Mouse (Mus musculus): ENCODE measurements at regions not wholly inside any gene's neighbourhood (a gene's known extent, or its start where the extent isn't known, plus 50 kb on each side); places are given as distances from the start of the nearest gene placed in this dataset.
A peak's percentile ranks its signal among the peaks of the same experiment; 100 is the strongest.

GRCm38 (mm10) chr1:52338243-52338642, 105.2 kb upstream of the Gls start:
- TF ChIP-seq EP300 (IDR thresholded peaks at IDR 0.05) (no peak), CTCF (IDR thresholded peaks at IDR 0.05) (no peak)
- H3K27ac ChIP-seq (ENCODE audit: low read length) = no peak overlapping the region
- ATAC-seq (no peak), DNase-seq (ENCODE audit: low spot score) (no peak)
- H3K4me3 ChIP-seq (ENCODE audit: low read depth, low read length) = no peak overlapping the region
- no peak overlapping the region for H3K4me2 ChIP-seq (replicated peaks; ENCODE audit: low read depth, low read length)
- H3K27me3 ChIP-seq (replicated peaks; ENCODE audit: insufficient read depth, low read length) = no peaks in the 10 kb centered on the region
- WGBS = 74% methylated on average over 6 of the region's 6 CpGs
- no peaks in the 10 kb centered on the region for H3K9me3 ChIP-seq (ENCODE audit: low read length)
- no peaks in the 10 kb centered on the region for H3K4me1 ChIP-seq (ENCODE audit: insufficient read depth, low read depth, low read length)
- no peak overlapping the region for H3K9ac ChIP-seq (replicated peaks; ENCODE audit: low read depth)
- H3K36me3 ChIP-seq (ENCODE audit: insufficient read depth, low read length) = no peaks in the 10 kb centered on the region

- WGBS = 90% methylated on average over 3 of the region's 3 CpGs
- TF ChIP-seq CTCF (IDR thresholded peaks at IDR 0.05) (no peak), EP300 (IDR thresholded peaks at IDR 0.05) (no peak)
- DNase-seq (ENCODE audit: low spot score) (no peak), ATAC-seq (no peak)
- Histone ChIP-seq H3K27me3 (replicated peaks; ENCODE audit: insufficient read depth, low read length) (no peaks in the 10 kb centered on the region), H3K9ac (replicated peaks; ENCODE audit: low read depth) (no peak overlapping the region), H3K4me2 (replicated peaks; ENCODE audit: low read depth, low read length) (no peak overlapping the region), H3K4me1 (ENCODE audit: insufficient read depth, low read depth, low read length) (no peaks in the 10 kb centered on the region), H3K4me3 (ENCODE audit: low read depth, low read length) (no peak overlapping the region), H3K36me3 (ENCODE audit: insufficient read depth, low read length) (no peaks in the 10 kb centered on the region), H3K27ac (ENCODE audit: low read length) (no peak overlapping the region), H3K9me3 (ENCODE audit: low read length) (no peaks in the 10 kb centered on the region)
These were observed 103.7 kb upstream of the Gls start for GRCm38 (mm10) chr1:52336696-52337095.

- H3K36me3 ChIP-seq (ENCODE audit: insufficient read depth, low read length) = no peaks in the 10 kb centered on the region
- TF ChIP-seq EP300 (IDR thresholded peaks at IDR 0.05) (no peak), CTCF (IDR thresholded peaks at IDR 0.05) (no peak)
- WGBS = 75% methylated on average over 12 of the region's 12 CpGs
- DNase-seq (ENCODE audit: low spot score) (no peak), ATAC-seq (no peak)
- no peaks in the 10 kb centered on the region for H3K4me1 ChIP-seq (ENCODE audit: insufficient read depth, low read depth, low read length)
- no peak overlapping the region for H3K4me3 ChIP-seq (ENCODE audit: low read depth, low read length)
- H3K9me3 ChIP-seq (ENCODE audit: low read length) = no peaks in the 10 kb centered on the region
- no peak overlapping the region for H3K9ac ChIP-seq (replicated peaks; ENCODE audit: low read depth)
- no peak overlapping the region for H3K27ac ChIP-seq (ENCODE audit: low read length)
- no peak overlapping the region for H3K4me2 ChIP-seq (replicated peaks; ENCODE audit: low read depth, low read length)
- H3K27me3 ChIP-seq (replicated peaks; ENCODE audit: insufficient read depth, low read length) = no peaks in the 10 kb centered on the region
These were observed 99.0 kb upstream of the Gls start for GRCm38 (mm10) chr1:52332013-52332412.

GRCm38 (mm10) chr1:52331442-52331841, 98.4 kb upstream of the Gls start:
- peak; percentile 13 for DNase-seq (ENCODE audit: low spot score)

GRCm38 (mm10) chr1:52330496-52330895, 97.5 kb upstream of the Gls start:
- no peaks in the 10 kb centered on the region for H3K36me3 ChIP-seq (ENCODE audit: insufficient read depth, low read length)
- 86% methylated on average over 6 of the region's 6 CpGs for WGBS
- H3K4me2 ChIP-seq (replicated peaks; ENCODE audit: low read depth, low read length) = no peak overlapping the region
- H3K4me1 ChIP-seq (ENCODE audit: insufficient read depth, low read depth, low read length) = no peaks in the 10 kb centered on the region
- TF ChIP-seq CTCF (IDR thresholded peaks at IDR 0.05) (no peak), EP300 (IDR thresholded peaks at IDR 0.05) (no peak)
- H3K4me3 ChIP-seq (ENCODE audit: low read depth, low read length) = no peak overlapping the region
- no peak overlapping the region for H3K9ac ChIP-seq (replicated peaks; ENCODE audit: low read depth)
- DNase-seq (ENCODE audit: low spot score) (no peak), ATAC-seq (no peak)
- no peak overlapping the region for H3K27ac ChIP-seq (ENCODE audit: low read length)
- H3K27me3 ChIP-seq (replicated peaks; ENCODE audit: insufficient read depth, low read length) = no peaks in the 10 kb centered on the region
- no peaks in the 10 kb centered on the region for H3K9me3 ChIP-seq (ENCODE audit: low read length)

More at GRCm38 (mm10) chr1:52331442-52331841, 98.4 kb upstream of the Gls start:
- H3K9ac ChIP-seq (replicated peaks; ENCODE audit: low read depth) = no peak overlapping the region
- WGBS = 37% methylated on average over 4 of the region's 4 CpGs
- no peaks in the 10 kb centered on the region for H3K27me3 ChIP-seq (replicated peaks; ENCODE audit: insufficient read depth, low read length)
- ATAC-seq = no peak
- no peaks in the 10 kb centered on the region for H3K36me3 ChIP-seq (ENCODE audit: insufficient read depth, low read length)
- H3K4me3 ChIP-seq (ENCODE audit: low read depth, low read length) = no peak overlapping the region
- H3K9me3 ChIP-seq (ENCODE audit: low read length) = no peaks in the 10 kb centered on the region
- no peak overlapping the region for H3K4me2 ChIP-seq (replicated peaks; ENCODE audit: low read depth, low read length)
- H3K27ac ChIP-seq (ENCODE audit: low read length) = no peak overlapping the region
- H3K4me1 ChIP-seq (ENCODE audit: insufficient read depth, low read depth, low read length) = no peaks in the 10 kb centered on the region
- TF ChIP-seq EP300 (IDR thresholded peaks at IDR 0.05) (no peak), CTCF (IDR thresholded peaks at IDR 0.05) (no peak)

- H3K9me3 ChIP-seq (ENCODE audit: low read length) = no peaks in the 10 kb centered on the region
- no peaks in the 10 kb centered on the region for H3K36me3 ChIP-seq (ENCODE audit: insufficient read depth, low read length)
- no peaks in the 10 kb centered on the region for H3K27me3 ChIP-seq (replicated peaks; ENCODE audit: insufficient read depth, low read length)
- TF ChIP-seq EP300 (IDR thresholded peaks at IDR 0.05) (no peak), CTCF (IDR thresholded peaks at IDR 0.05) (peak; percentile 30)
- H3K27ac ChIP-seq (ENCODE audit: low read length) = no peak overlapping the region
- H3K4me1 ChIP-seq (ENCODE audit: insufficient read depth, low read depth, low read length) = no peaks in the 10 kb centered on the region
- no peak overlapping the region for H3K4me2 ChIP-seq (replicated peaks; ENCODE audit: low read depth, low read length)
- no peak for ATAC-seq
- DNase-seq (ENCODE audit: low spot score) = no peak
- H3K9ac ChIP-seq (replicated peaks; ENCODE audit: low read depth) = no peak overlapping the region
- H3K4me3 ChIP-seq (ENCODE audit: low read depth, low read length) = no peak overlapping the region
These were observed 95.5 kb upstream of the Gls start for GRCm38 (mm10) chr1:52328507-52328906.

GRCm38 (mm10) chr1:52324356-52324755, 91.3 kb upstream of the Gls start:
- Histone ChIP-seq H3K4me1 (ENCODE audit: insufficient read depth, low read depth, low read length) (no peaks in the 10 kb centered on the region), H3K4me3 (ENCODE audit: low read depth, low read length) (no peak overlapping the region), H3K27ac (ENCODE audit: low read length) (no peak overlapping the region), H3K9ac (replicated peaks; ENCODE audit: low read depth) (no peak overlapping the region), H3K27me3 (replicated peaks; ENCODE audit: insufficient read depth, low read length) (no peaks in the 10 kb centered on the region), H3K9me3 (ENCODE audit: low read length) (no peaks in the 10 kb centered on the region), H3K4me2 (replicated peaks; ENCODE audit: low read depth, low read length) (no peak overlapping the region), H3K36me3 (ENCODE audit: insufficient read depth, low read length) (no peaks in the 10 kb centered on the region)
- no peak for ATAC-seq
- no peak for DNase-seq (ENCODE audit: low spot score)
- TF ChIP-seq EP300 (IDR thresholded peaks at IDR 0.05) (no peak), CTCF (IDR thresholded peaks at IDR 0.05) (no peak)
- 83% methylated on average over 2 of the region's 2 CpGs for WGBS

Measured in lung, postnatal 0 days (tissue).